Mouse (Mus musculus) midbrain, embryonic 11.5 days (tissue): ENCODE measurements at regions not wholly inside any gene's neighbourhood (a gene's known extent, or its start where the extent isn't known, plus 50 kb on each side); places are given as distances from the start of the nearest gene placed in this dataset.

Source experiments
- ATAC-seq: fragments of 200-750 bp; cut with Nextera tagmentation; 2 replicates; pipeline ENCODE4 v1.8.0; 2017; ENCODE audit warnings: moderate TSS enrichment, moderate library complexity; ENCODE audit not compliant: low FRiP score
- DNase-seq: peaks from one replicate; pipeline ENCODE4 v3.0.0; 2015; ENCODE audit warnings: low spot score; ENCODE audit errors: missing footprints
- H3K27ac ChIP-seq: fragments of 300-500 bp; sonication (generic); 2 replicates; pipeline ENCODE4 v1.5.1; 2014; ENCODE audit warnings: low read depth, low read length
- H3K27me3 ChIP-seq: fragments of 300-500 bp; sonication (generic); 2 replicates; pipeline ENCODE4 v1.6.1; 2014; ENCODE audit warnings: mild to moderate bottlenecking, low read length, moderate library complexity, mixed read lengths; ENCODE audit not compliant: control insufficient read depth, insufficient read depth
- H3K36me3 ChIP-seq: fragments of 300-500 bp; sonication (generic); 2 replicates; pipeline ENCODE4 v1.6.1; 2014; ENCODE audit warnings: mild to moderate bottlenecking, low read length, moderate library complexity, mixed read lengths; ENCODE audit not compliant: control insufficient read depth, insufficient read depth
- H3K4me1 ChIP-seq: fragments of 300-500 bp; sonication (generic); 2 replicates; pipeline ENCODE4 v1.6.1; 2014; ENCODE audit warnings: low read length; ENCODE audit not compliant: control insufficient read depth, insufficient read depth
- H3K4me2 ChIP-seq: fragments of 300-500 bp; sonication (generic); 2 replicates; pipeline ENCODE4 v1.6.1; 2014; ENCODE audit warnings: mild to moderate bottlenecking, moderate library complexity
- H3K4me3 ChIP-seq: fragments of 300-500 bp; sonication (generic); 2 replicates; pipeline ENCODE4 v1.5.1; 2014; ENCODE audit warnings: low read depth, low read length
- H3K9ac ChIP-seq: fragments of 300-500 bp; sonication (generic); 2 replicates; pipeline ENCODE4 v1.6.1; 2014; ENCODE audit warnings: low read length
- H3K9me3 ChIP-seq: fragments of 300-500 bp; sonication (generic); 2 replicates; pipeline ENCODE4 v1.6.1; 2016; ENCODE audit warnings: low read length; ENCODE audit not compliant: control insufficient read depth
- WGBS: fragments of 180-500 bp; shearing (Covaris S2); extraction: QIAGEN DNeasy Blood & Tissue Kit; methylation state at CpG from one replicate; pipeline ENCODE4 v1.1.7; 2014; 5-methylcytosine and 5-hydroxymethylcytosine counted together

- DNase-seq (no peak), ATAC-seq (no peak)
- Histone ChIP-seq H3K4me1 (no peaks in the 10 kb centered on the region), H3K27ac (no peak overlapping the region), H3K27me3 (peaks cover 2% of the 10 kb centered on the region; the same call in 1 of the 2 replicates), H3K36me3 (no peaks in the 10 kb centered on the region; the same call in 1 of the 2 replicates), H3K4me2 (no peak overlapping the region), H3K4me3 (no peak overlapping the region), H3K9me3 (peaks cover 29% of the 10 kb centered on the region), H3K9ac (no peak overlapping the region)
- WGBS: 80% methylated on average over 8 of the region's 8 CpGs
Measured at GRCm38 (mm10) chr12:109539046-109539445, 61.1 kb downstream of the Rtl1 start.

GRCm38 (mm10) chr12:109538641-109539040 lies 61.5 kb downstream of the Rtl1 start:
- ATAC-seq (no peak), DNase-seq (no peak)
- Histone ChIP-seq H3K9ac (no peak overlapping the region), H3K27me3 (peaks cover 2% of the 10 kb centered on the region; the same call in 1 of the 2 replicates), H3K4me3 (no peak overlapping the region), H3K4me2 (no peak overlapping the region), H3K9me3 (peaks cover 29% of the 10 kb centered on the region), H3K27ac (no peak overlapping the region), H3K36me3 (no peaks in the 10 kb centered on the region; the same call in 1 of the 2 replicates), H3K4me1 (no peaks in the 10 kb centered on the region)
- WGBS: 82% methylated on average over 3 of the region's 3 CpGs

- H3K9me3 ChIP-seq: peaks cover 17% of the 10 kb centered on the region
- WGBS: 88% methylated on average over 3 of the region's 3 CpGs
- ATAC-seq: no peak
Measured at GRCm38 (mm10) chr12:109536536-109536935, 63.6 kb downstream of the Rtl1 start.

GRCm38 (mm10) chr12:109532392-109532791 lies 67.7 kb downstream of the Rtl1 start:
- no peak overlapping the region for H3K27ac ChIP-seq
- peaks cover 10% of the 10 kb centered on the region for H3K4me1 ChIP-seq
- H3K4me3 ChIP-seq: no peak overlapping the region
- no peak for ATAC-seq
- H3K9me3 ChIP-seq: peaks cover 15% of the 10 kb centered on the region; the same call in 1 of the 2 replicates
- no peaks in the 10 kb centered on the region for H3K36me3 ChIP-seq
- no peak for DNase-seq
- 74% methylated on average over 8 of the region's 8 CpGs for WGBS
- H3K4me2 ChIP-seq: no peak overlapping the region
- 0 out of 2 replicates have a peak, but pooled peaks cover 2% of the 10 kb centered on the region for H3K27me3 ChIP-seq
- H3K9ac ChIP-seq: no peak overlapping the region

More at GRCm38 (mm10) chr12:109536536-109536935, 63.6 kb downstream of the Rtl1 start:
- DNase-seq: no peak
- Histone ChIP-seq H3K4me3 (no peak overlapping the region), H3K27ac (no peak overlapping the region), H3K9ac (no peak overlapping the region), H3K27me3 (peaks cover 4% of the 10 kb centered on the region; the same call in 1 of the 2 replicates), H3K4me1 (no peaks in the 10 kb centered on the region), H3K4me2 (no peak overlapping the region), H3K36me3 (no peaks in the 10 kb centered on the region; the same call in 1 of the 2 replicates)

GRCm38 (mm10) chr12:109531347-109532023 lies 68.6 kb downstream of the Rtl1 start:
- Histone ChIP-seq H3K27ac (no peak overlapping the region), H3K9me3 (peaks cover 24% of the 10 kb centered on the region), H3K4me2 (no peak overlapping the region), H3K9ac (no peak overlapping the region), H3K4me1 (peaks cover 10% of the 10 kb centered on the region), H3K36me3 (no peaks in the 10 kb centered on the region), H3K27me3 (0 out of 2 replicates have a peak, but pooled peaks cover 2% of the 10 kb centered on the region), H3K4me3 (no peak overlapping the region)
- ATAC-seq (no peak), DNase-seq (no peak)
- WGBS: 85% methylated on average over 8 of the region's 8 CpGs

- H3K27me3 ChIP-seq: 0 out of 2 replicates have a peak, but pooled peaks cover 2% of the 10 kb centered on the region
- WGBS: 42% methylated on average over 19 of the region's 19 CpGs
- H3K27ac ChIP-seq: no peak overlapping the region
- H3K4me1 ChIP-seq: peaks cover 10% of the 10 kb centered on the region
- H3K4me2 ChIP-seq: peak overlapping the region; percentile 6; the same call in 1 of the 2 replicates
- no peak overlapping the region for H3K4me3 ChIP-seq
- peak; percentile 19; the same call in 1 of the 2 replicates for ATAC-seq
- no peak for DNase-seq
- no peak overlapping the region for H3K9ac ChIP-seq
- peaks cover 29% of the 10 kb centered on the region for H3K9me3 ChIP-seq
- no peaks in the 10 kb centered on the region for H3K36me3 ChIP-seq
Measured at GRCm38 (mm10) chr12:109530215-109531050, 69.7 kb downstream of the Rtl1 start.

- DNase-seq (no peak), ATAC-seq (no peak)
- WGBS: 47% methylated on average over 6 of the region's 6 CpGs
- Histone ChIP-seq H3K4me1 (peaks cover 10% of the 10 kb centered on the region), H3K36me3 (no peaks in the 10 kb centered on the region), H3K27me3 (0 out of 2 replicates have a peak, but pooled peaks cover 2% of the 10 kb centered on the region), H3K4me3 (no peak overlapping the region), H3K4me2 (no peak overlapping the region), H3K27ac (no peak overlapping the region), H3K9ac (no peak overlapping the region), H3K9me3 (peaks cover 29% of the 10 kb centered on the region)
Measured at GRCm38 (mm10) chr12:109529501-109529900, 70.6 kb downstream of the Rtl1 start.

- 0 out of 2 replicates have a peak, but pooled peaks cover 2% of the 10 kb centered on the region for H3K27me3 ChIP-seq
- no peak for ATAC-seq
- no peak overlapping the region for H3K4me3 ChIP-seq
- H3K27ac ChIP-seq: no peak overlapping the region
- WGBS: 58% methylated on average over 5 of the region's 5 CpGs
- H3K9ac ChIP-seq: no peak overlapping the region
- no peak overlapping the region for H3K4me2 ChIP-seq
- no peak for DNase-seq
- H3K9me3 ChIP-seq: peaks cover 29% of the 10 kb centered on the region
- peaks cover 10% of the 10 kb centered on the region for H3K4me1 ChIP-seq
- no peaks in the 10 kb centered on the region for H3K36me3 ChIP-seq
Measured at GRCm38 (mm10) chr12:109528966-109529365, 71.2 kb downstream of the Rtl1 start.

- Histone ChIP-seq H3K4me3 (peak overlapping the region; percentile 15), H3K9ac (no peak overlapping the region), H3K36me3 (no peaks in the 10 kb centered on the region), H3K27ac (no peak overlapping the region), H3K9me3 (peaks cover 29% of the 10 kb centered on the region), H3K4me1 (peaks cover 10% of the 10 kb centered on the region), H3K4me2 (peak overlapping the region; percentile 40), H3K27me3 (0 out of 2 replicates have a peak, but pooled peaks cover 2% of the 10 kb centered on the region)
- 39% methylated on average over 27 of the region's 27 CpGs for WGBS
- ATAC-seq (no peak), DNase-seq (no peak)
Measured at GRCm38 (mm10) chr12:109528263-109528545, 71.9 kb downstream of the Rtl1 start.
